In the genomic region with DNA sequence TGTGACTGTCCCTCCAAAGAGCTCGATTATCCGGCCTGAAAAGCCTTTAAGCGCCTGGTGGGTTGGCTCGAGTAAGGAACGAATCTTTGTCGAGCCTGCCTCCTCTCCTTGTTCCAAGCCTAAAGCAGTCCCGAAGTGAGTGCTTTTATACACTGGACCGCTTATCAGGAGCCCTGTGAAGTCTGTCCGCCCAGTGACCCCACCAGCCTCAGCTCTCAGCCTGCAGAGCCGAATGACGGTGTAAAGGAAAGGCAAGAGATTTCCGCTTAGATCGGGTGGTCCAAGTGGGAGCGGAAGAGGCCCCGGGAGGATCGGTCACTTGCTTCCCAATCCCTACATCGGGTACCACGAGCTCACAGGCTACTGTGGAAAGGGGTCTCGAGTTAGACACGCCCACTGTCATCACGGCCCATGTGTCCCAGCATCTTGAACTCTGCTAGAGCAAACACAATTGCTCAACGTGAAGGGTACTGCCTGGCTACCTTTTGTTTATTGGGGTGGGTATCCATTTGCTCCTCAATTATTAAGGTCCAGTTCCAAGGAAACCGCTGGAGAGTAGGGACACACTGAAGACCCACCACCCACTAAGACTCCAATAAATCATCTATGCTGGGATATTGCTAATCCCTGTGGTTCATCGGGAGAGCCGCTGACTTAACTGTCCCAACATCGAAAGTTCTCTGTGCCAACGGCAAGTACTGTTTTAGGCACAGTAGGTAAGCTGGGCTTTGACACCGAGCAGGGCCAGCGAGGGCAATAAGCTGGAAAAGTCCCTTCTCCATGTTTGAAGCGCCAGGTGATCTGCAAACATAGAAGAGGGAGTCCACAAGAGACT, we compare ENCODE assay signal across 1 mouse cellular context.
TF ChIP-seq lines count a peak whose summit lies in the region.

No protein-coding gene starts in this region.

TF ChIP-seq in C2C12, 6 proteins besides CTCF, POLR2A, EP300 and RAD21:
- TF ChIP-seq CEBPB (IDR thresholded peaks at IDR 0.05; ENCODE audit: low read depth): no peak
- no peak for TF ChIP-seq USF1 (IDR thresholded peaks at IDR 0.05; ENCODE audit: low read depth)
- no peak for TF ChIP-seq MYOG (IDR thresholded peaks at IDR 0.05; ENCODE audit: control insufficient read depth, extremely low read depth, insufficient read length)
- TF ChIP-seq FOSL1 (IDR thresholded peaks at IDR 0.05; ENCODE audit: insufficient read depth, low read length, poor library complexity, severe bottlenecking): no peak
TF ChIP-seq in C2C12: peak in this region for 0.
